In the genomic region with DNA sequence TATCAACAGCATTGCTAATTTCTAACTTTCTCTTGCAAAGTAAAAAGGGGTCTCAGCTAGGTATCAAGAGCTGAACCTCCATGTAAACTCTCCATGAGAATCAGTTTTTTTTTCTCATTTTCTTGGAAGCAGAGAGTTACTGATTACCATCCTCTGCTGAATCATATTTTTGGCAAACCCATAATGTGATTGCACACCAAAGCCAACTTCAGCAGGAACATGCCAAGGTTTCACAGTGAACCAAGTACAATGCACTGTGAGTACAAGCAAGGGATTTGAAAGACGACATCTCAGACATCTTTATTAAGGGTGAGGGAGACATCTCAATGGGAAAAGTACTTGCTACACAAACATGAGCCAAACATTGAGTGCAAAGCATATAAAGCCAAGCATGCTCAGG, we compare ENCODE assay signal across 22 mouse cellular contexts. TPM values are rescaled to one million over a fixed set of nuclear protein-coding genes. Genes with fewer than 3 reads are reported as not detected.
DNase-seq lines count a peak whose midpoint lies in the region; ATAC-seq and TF ChIP-seq lines count a peak whose summit lies in the region.
"Had no signal": no experiment of that assay in that cellular context is flagged by ENCODE, and none has a peak within 500 bp of the region (broad histone marks: within the 10 kb centered on the region; RNA-seq: fewer than 3 reads in every experiment).

No protein-coding gene starts in this region.

- peak; percentile 23 for DNase-seq in forebrain, embryonic 14.5 days (ENCODE audit: low spot score)
- peak; percentile 1 for DNase-seq in kidney, adult 2 months
- DNase-seq in brain, adult 2 months (ENCODE audit: low read depth, low spot score), result peak; percentile 38
- DNase-seq in skeletal muscle tissue, adult 2 months (ENCODE audit: low read depth, low spot score), result peak; percentile 15
- DNase-seq in T-cell, adult 2 months (ENCODE audit: low spot score), result no peak
- DNase-seq: adrenal gland, postnatal 36 days; cerebellum, adult 11-12 months; cerebellum, adult 9-11 months; cerebellum, postnatal 36 days; gastrocnemius, adult 2 months; gastrocnemius, postnatal 25 days; heart, adult 11 months; heart, postnatal 36 days; kidney, adult 8-10 months had no signal

- no peaks in the 10 kb centered on the region for H3K36me3 ChIP-seq in forebrain, embryonic 14.5 days (ENCODE audit: control insufficient read depth, insufficient read depth, low read length)
- no peaks in the 10 kb centered on the region for H3K36me3 ChIP-seq in forebrain, embryonic 15.5 days
- H3K36me3 ChIP-seq in kidney, adult 2 months (ENCODE audit: control insufficient read depth, insufficient read depth, low read length), result no peaks in the 10 kb centered on the region
- H3K36me3 ChIP-seq in kidney, embryonic 16.5 days (ENCODE audit: insufficient read depth, low read length), result no peaks in the 10 kb centered on the region
- H3K36me3 ChIP-seq: embryonic facial prominence, embryonic 15.5 days; forebrain, embryonic 12.5 days; heart, embryonic 13.5 days; hindbrain, embryonic 15.5 days had no signal

- ATAC-seq in forebrain, embryonic 14.5 days, result no peak
- no peak for ATAC-seq in forebrain, embryonic 15.5 days (replicated peaks)
- no peak for ATAC-seq in kidney, embryonic 16.5 days (ENCODE audit: low FRiP score, low TSS enrichment)
- ATAC-seq: intestine, embryonic 16.5 days had no signal

- H3K4me1 ChIP-seq in forebrain, embryonic 14.5 days (ENCODE audit: control insufficient read depth, insufficient read depth, low read length), result no peaks in the 10 kb centered on the region
- no peaks in the 10 kb centered on the region for H3K4me1 ChIP-seq in forebrain, embryonic 15.5 days
- H3K4me1 ChIP-seq in kidney, adult 2 months (ENCODE audit: control insufficient read depth, insufficient read depth, low read length), result no peaks in the 10 kb centered on the region
- no peaks in the 10 kb centered on the region for H3K4me1 ChIP-seq in kidney, embryonic 16.5 days (ENCODE audit: insufficient read depth, low read length)
- H3K4me1 ChIP-seq: embryonic facial prominence, embryonic 15.5 days; forebrain, embryonic 12.5 days; heart, embryonic 13.5 days; hindbrain, embryonic 15.5 days had no signal

- H3K9ac ChIP-seq in forebrain, embryonic 14.5 days (ENCODE audit: low read length), result no peak overlapping the region
- no peak overlapping the region for H3K9ac ChIP-seq in forebrain, embryonic 15.5 days (replicated peaks)
- no peak overlapping the region for H3K9ac ChIP-seq in kidney, embryonic 16.5 days (replicated peaks; ENCODE audit: low read length)
- H3K9ac ChIP-seq: embryonic facial prominence, embryonic 15.5 days; forebrain, embryonic 12.5 days; heart, embryonic 13.5 days; hindbrain, embryonic 15.5 days had no signal

- H3K4me2 ChIP-seq in forebrain, embryonic 14.5 days (ENCODE audit: low read length), result no peak overlapping the region
- no peak overlapping the region for H3K4me2 ChIP-seq in forebrain, embryonic 15.5 days (replicated peaks)
- no peak overlapping the region for H3K4me2 ChIP-seq in kidney, embryonic 16.5 days (replicated peaks; ENCODE audit: low read depth, low read length)
- H3K4me2 ChIP-seq: embryonic facial prominence, embryonic 15.5 days; forebrain, embryonic 12.5 days; heart, embryonic 13.5 days; hindbrain, embryonic 15.5 days had no signal

- no peaks in the 10 kb centered on the region for H3K27me3 ChIP-seq in forebrain, embryonic 14.5 days (replicated peaks; ENCODE audit: control insufficient read depth, insufficient read depth, low read length)
- H3K27me3 ChIP-seq in forebrain, embryonic 15.5 days, result no peaks in the 10 kb centered on the region
- no peaks in the 10 kb centered on the region for H3K27me3 ChIP-seq in kidney, adult 2 months (replicated peaks; ENCODE audit: control insufficient read depth, insufficient read depth, low read length)
- no peaks in the 10 kb centered on the region for H3K27me3 ChIP-seq in kidney, embryonic 16.5 days (ENCODE audit: insufficient read depth, low read length)
- H3K27me3 ChIP-seq: embryonic facial prominence, embryonic 15.5 days; forebrain, embryonic 12.5 days; heart, embryonic 13.5 days; hindbrain, embryonic 15.5 days had no signal

- no peak overlapping the region for H3K4me3 ChIP-seq in forebrain, embryonic 14.5 days (ENCODE audit: low read depth, low read length)
- H3K4me3 ChIP-seq in forebrain, embryonic 15.5 days, result no peak overlapping the region
- no peak overlapping the region for H3K4me3 ChIP-seq in kidney, adult 2 months (ENCODE audit: insufficient read depth, low read depth, low read length)
- H3K4me3 ChIP-seq in kidney, embryonic 16.5 days (ENCODE audit: low read length), result no peak overlapping the region
- H3K4me3 ChIP-seq: embryonic facial prominence, embryonic 15.5 days; erythroblast, embryonic 14.5 days; forebrain, embryonic 12.5 days; gastrocnemius, adult 2 months; heart, embryonic 13.5 days; hindbrain, embryonic 15.5 days had no signal

- TF ChIP-seq POLR2A in kidney, adult 2 months (IDR thresholded peaks at IDR 0.05; ENCODE audit: low read depth, low read length), result no peak

- TF ChIP-seq CTCF in kidney, adult 2 months (conservative IDR thresholded peaks at IDR 0.05; ENCODE audit: insufficient read depth, insufficient read length, low read depth, low read length), result no peak

- no peaks in the 10 kb centered on the region for H3K9me3 ChIP-seq in forebrain, embryonic 14.5 days (replicated peaks; ENCODE audit: control insufficient read depth, low read length)
- no peaks in the 10 kb centered on the region for H3K9me3 ChIP-seq in forebrain, embryonic 15.5 days
- no peaks in the 10 kb centered on the region for H3K9me3 ChIP-seq in kidney, embryonic 16.5 days (ENCODE audit: low read length)
- H3K9me3 ChIP-seq: embryonic facial prominence, embryonic 15.5 days; forebrain, embryonic 12.5 days; heart, embryonic 13.5 days; hindbrain, embryonic 15.5 days had no signal

- WGBS in forebrain, embryonic 14.5 days, result 89% methylated on average over 1 of the region's 1 CpGs
- 66% methylated on average over 1 of the region's 1 CpGs for WGBS in forebrain, embryonic 15.5 days
- whole genome bisulfite sequencing in kidney, adult 2 months, result 63% methylated on average over 1 of the region's 1 CpGs
- WGBS in kidney, embryonic 16.5 days, result 82% methylated on average over 1 of the region's 1 CpGs

- H3K27ac ChIP-seq in forebrain, embryonic 14.5 days (ENCODE audit: low read depth, low read length), result no peak overlapping the region
- H3K27ac ChIP-seq in forebrain, embryonic 15.5 days (replicated peaks), result no peak overlapping the region
- no peak overlapping the region for H3K27ac ChIP-seq in kidney, adult 2 months (ENCODE audit: insufficient read depth, low read depth, low read length)
- H3K27ac ChIP-seq in kidney, embryonic 16.5 days (ENCODE audit: low read length), result no peak overlapping the region
- H3K27ac ChIP-seq: embryonic facial prominence, embryonic 15.5 days; forebrain, embryonic 12.5 days; gastrocnemius, adult 2 months; heart, embryonic 13.5 days; hindbrain, embryonic 15.5 days had no signal

RNA-seq across cellular contexts. Expression of gene Rbm43, which starts 54.8 kb away (rescaled TPM):
- 5.5 and 5.6 TPM in 2 replicates for polyA plus RNA-seq in forebrain, embryonic 14.5 days (2014; fragmentation: Nextera tagmentation; extraction: Ambion mirVana)
- 5.5 and 6.3 TPM in 2 replicates for polyA plus RNA-seq in forebrain, embryonic 15.5 days (2015; fragmentation: Nextera tagmentation; extraction: Ambion mirVana)
- polyA plus RNA-seq in kidney, adult 2 months (2012; rRNA removed), result 6.4 and 6.6 TPM in 2 replicates
- polyA plus RNA-seq in kidney, embryonic 16.5 days (2015; fragmentation: Nextera tagmentation; extraction: Ambion mirVana), result 13.6 and 14.9 TPM in 2 replicates
